Mouse (Mus musculus) megakaryocyte progenitor cell, adult 5-6 weeks (primary cell): ENCODE results near the gene Vmn2r12. TPM values are rescaled to one million over a fixed set of nuclear protein-coding genes. Genes with fewer than 3 reads are reported as not detected.
"Not testable (repeated sequence)": the region's sequence is repeated elsewhere in the genome, so short reads cannot be mapped to it uniquely, and the experiment has no call there.

Source experiments
- ATAC-seq: replicated peaks from 2 replicates; pipeline ENCODE4 v1.8.0; 2016; ENCODE audit warnings: mild to moderate bottlenecking, moderate TSS enrichment, inconsistent platforms; ENCODE audit not compliant: poor library complexity
- total RNA-seq, 2 experiments: library from RNA; stranded (forward) in 1 of 2; stranded (reverse) in 1 of 2; fragments of 157-497, 149-512 nt in 1 of 2; fragments of 200-1000 nt in 1 of 2; gene quantifications; 2 replicates each; pipeline versions ENCODE4 v1.2.3 to v1.2.4; 2015 to 2017

Gene Vmn2r12
- total RNA-seq (2015): not detected in 2 replicates
- not detected in 2 replicates for total RNA-seq (2017)

DNA sequence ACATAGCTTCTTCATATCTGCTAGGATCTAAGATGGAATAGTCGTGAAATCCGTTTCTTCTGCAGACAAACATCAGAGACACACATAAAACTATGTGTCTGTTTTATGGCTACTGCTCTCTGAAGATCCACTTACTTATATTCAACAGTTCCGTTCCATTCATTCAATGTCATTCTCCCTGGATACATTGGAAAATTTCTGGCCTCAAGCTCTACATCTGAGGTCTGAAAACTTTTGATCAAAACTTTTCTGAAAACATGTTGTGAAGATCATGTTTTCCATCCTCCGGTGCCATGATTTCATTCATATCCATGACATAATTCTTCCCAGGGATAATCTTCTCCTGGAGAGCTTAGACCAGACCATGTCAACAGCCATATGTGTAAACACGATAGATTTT lies at the start of gene Vmn2r12:
Gene Vmn2r12, minus strand, starts transcription at position 101 of the 400 bp plus-strand sequence.
- ATAC-seq: not testable (repeated sequence)

DNA sequence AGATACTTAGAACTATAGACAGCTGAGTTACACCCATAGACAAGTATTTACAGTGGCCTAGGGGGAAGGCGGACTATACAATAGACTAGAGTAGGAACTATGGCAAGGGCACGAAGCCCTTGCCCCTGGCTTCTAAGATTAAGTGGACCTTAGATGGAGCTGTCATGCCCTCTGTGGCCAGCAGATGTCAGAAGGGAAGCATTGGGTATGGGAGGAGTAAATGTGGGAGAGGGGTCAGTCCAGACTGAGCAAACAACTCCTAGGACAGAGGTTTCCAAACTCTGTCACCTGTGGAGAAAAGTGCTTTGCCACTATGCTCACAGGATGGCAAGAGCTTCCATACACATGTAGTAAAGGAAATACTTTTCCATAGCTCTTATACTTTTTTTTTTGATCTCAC lies 41.8 kb upstream of the Vmn2r12 start:
- no peak for ATAC-seq

DNA sequence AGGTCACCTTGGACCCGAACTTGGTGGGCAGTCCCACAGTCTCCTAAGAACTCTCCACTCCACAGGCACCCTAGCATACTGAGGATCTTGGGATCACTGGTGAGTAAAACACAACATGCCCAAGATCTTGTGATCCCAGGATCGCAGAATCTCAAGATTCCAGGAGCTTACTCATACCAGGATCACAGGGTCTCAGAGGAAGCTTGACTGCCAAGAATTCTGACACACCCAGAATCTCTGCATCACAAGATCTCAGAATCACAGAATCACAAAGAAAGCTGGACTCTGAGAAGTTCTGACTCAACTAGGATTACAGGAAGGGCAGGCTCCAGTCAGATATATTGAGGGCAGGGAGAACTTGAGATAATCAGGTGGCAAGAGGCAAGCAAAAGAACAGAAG lies 39.0 kb upstream of the Vmn2r12 start:
- no peak for ATAC-seq

DNA sequence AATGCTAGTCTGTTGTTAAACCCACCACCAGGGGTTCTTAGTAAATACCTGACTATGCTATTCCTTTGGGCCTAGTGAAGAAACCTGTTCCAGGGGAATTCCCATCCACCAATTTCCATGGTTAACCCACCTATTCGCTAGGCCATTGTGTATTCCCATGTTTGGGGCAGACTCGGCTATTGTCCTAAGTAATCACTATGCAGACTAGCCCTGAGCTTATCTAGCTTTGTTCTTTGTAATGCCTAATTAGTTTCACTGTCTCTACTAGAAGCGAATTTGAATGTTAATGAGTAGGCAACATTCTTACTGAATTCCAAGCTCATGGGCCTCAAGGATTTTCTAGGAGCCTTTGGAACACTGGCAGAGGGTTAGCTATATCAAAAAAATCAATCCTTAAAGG lies 1.3 kb downstream of the Vmn2r12 start:
- not testable (repeated sequence) for ATAC-seq

DNA sequence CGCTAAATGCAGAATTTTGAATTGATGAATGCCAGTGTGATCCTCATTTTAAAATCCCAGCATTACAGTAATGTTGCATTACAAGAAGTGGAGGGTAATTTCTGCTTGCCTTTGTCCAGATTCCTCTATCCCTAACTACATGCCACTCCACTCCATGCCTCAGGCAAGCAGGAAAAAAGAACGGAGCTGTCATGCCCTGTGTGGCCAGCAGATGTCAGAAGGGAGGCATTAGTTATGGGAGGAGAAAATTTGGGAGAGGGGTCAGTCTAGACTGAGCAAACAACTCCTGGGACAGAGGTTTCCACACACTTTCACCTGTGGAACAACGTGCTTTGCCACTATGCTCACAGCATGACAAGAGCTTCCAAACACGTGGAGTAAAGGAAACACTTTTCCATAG lies 25.7 kb downstream of the Vmn2r12 start:
- peak; percentile 42; the same call in 1 of the 2 replicates for ATAC-seq

DNA sequence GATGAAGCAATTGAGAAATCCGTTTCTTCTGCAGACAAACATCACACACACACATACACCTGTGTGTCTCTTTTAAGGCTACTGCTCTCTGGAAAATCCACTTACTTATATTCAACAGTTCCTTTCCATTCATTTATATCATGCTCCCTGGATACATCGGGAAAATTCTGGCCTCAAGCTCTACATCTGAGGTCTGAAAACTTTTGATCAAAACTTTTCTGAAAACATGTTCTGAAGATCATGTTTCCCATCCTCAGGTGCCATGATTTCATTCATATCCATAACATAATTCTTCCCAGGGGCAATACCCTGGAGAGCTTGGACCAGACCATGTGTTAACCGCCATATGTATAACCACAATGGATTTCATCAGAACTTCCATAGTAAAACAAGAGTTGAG lies 38.3 kb downstream of the Vmn2r12 start, which contains the start of gene Vmn2r11:
Gene Vmn2r11, minus strand, starts transcription at position 101 of the 400 bp plus-strand sequence.
- ATAC-seq: not testable (repeated sequence)

DNA sequence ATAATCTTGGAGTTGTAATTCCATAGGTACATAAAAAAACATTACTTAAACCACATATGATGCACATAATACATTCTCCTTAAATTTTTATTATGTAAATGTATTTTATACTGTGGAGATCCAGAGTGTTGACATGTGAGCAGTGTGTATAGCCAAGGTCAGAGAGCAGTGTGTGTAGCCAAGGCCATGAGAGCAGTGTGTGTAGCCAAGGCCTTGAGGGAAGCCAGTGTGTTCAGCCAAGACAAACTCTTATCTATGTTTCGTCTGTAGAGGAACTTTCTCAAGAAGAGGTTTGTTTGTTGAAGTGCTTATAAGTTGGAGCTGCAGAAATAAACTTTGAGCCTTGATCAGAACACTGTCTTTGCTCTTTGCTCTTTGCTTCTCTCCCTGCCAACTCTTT lies 42.5 kb downstream of the Vmn2r12 start:
- no peak for ATAC-seq

Other genes with a start within 250 kb of the Vmn2r12 start
- not detected in 2 replicates for gene Vmn2r9, start 245.3 kb downstream of the Vmn2r12 start, total RNA-seq (2015)
- not detected in 2 replicates for gene Vmn2r9, start 245.3 kb downstream of the Vmn2r12 start, total RNA-seq (2017)
- not detected in 2 replicates for gene Vmn2r10, start 91.4 kb downstream of the Vmn2r12 start, total RNA-seq (2015)
- not detected in 2 replicates for gene Vmn2r10, start 91.4 kb downstream of the Vmn2r12 start, total RNA-seq (2017)
- gene Vmn2r11, start 38.4 kb downstream of the Vmn2r12 start, total RNA-seq (2015): not detected in 2 replicates
- not detected in 2 replicates for gene Vmn2r11, start 38.4 kb downstream of the Vmn2r12 start, total RNA-seq (2017)
- not detected in 2 replicates for gene Vmn2r13, start 94.2 kb upstream of the Vmn2r12 start, total RNA-seq (2015)
- not detected in 2 replicates for gene Vmn2r13, start 94.2 kb upstream of the Vmn2r12 start, total RNA-seq (2017)
- not detected in 2 replicates for gene Vmn2r14, start 126.8 kb upstream of the Vmn2r12 start, total RNA-seq (2015)
- gene Vmn2r14, start 126.8 kb upstream of the Vmn2r12 start, total RNA-seq (2017): not detected in 2 replicates
- not detected in 2 replicates for gene Vmn2r15, start 199.7 kb upstream of the Vmn2r12 start, total RNA-seq (2015)
- not detected in 2 replicates for gene Vmn2r15, start 199.7 kb upstream of the Vmn2r12 start, total RNA-seq (2017)
- not detected in 2 replicates for gene Vmn2r16, start 232.2 kb upstream of the Vmn2r12 start, total RNA-seq (2015)
- not detected in 2 replicates for gene Vmn2r16, start 232.2 kb upstream of the Vmn2r12 start, total RNA-seq (2017)